Mouse (Mus musculus): Measurements from ENCODE around the gene Ghsr.
"Not testable (repeated sequence)": the region's sequence is repeated elsewhere in the genome, so short reads cannot be mapped to it uniquely, and the experiment has no call there.

Gene Ghsr

DNA sequence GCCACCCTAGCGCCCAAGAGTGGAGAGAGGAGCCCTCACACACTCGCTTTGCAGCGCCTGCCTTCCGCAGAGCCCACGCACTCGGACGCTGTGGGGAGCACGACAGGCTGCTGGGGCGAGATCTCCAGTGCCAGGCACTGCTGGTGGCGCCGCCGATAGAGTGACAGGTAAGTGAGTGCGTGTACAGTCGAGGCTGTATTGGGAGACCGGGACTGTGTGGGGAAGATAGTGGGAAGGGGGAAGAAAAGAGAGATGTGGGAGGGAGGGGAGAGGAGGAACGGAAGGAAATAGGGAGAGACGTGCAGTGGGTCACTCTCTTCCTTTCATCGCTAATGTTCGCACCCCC is at the start of gene Ghsr:
TSS of gene Ghsr (plus strand) at position 76 of the 346 bp plus-strand sequence.
- peak in 1 of 2 experiments; percentile 19 for DNase-seq

GRCm38 (mm10) chr3:27322591-27322990 is 48.6 kb upstream of the Ghsr start:
- DNase-seq = no peak

- peak in 1 of 2 experiments; percentile 17 for DNase-seq
Observed at GRCm38 (mm10) chr3:27323551-27323950, 47.6 kb upstream of the Ghsr start.

DNA sequence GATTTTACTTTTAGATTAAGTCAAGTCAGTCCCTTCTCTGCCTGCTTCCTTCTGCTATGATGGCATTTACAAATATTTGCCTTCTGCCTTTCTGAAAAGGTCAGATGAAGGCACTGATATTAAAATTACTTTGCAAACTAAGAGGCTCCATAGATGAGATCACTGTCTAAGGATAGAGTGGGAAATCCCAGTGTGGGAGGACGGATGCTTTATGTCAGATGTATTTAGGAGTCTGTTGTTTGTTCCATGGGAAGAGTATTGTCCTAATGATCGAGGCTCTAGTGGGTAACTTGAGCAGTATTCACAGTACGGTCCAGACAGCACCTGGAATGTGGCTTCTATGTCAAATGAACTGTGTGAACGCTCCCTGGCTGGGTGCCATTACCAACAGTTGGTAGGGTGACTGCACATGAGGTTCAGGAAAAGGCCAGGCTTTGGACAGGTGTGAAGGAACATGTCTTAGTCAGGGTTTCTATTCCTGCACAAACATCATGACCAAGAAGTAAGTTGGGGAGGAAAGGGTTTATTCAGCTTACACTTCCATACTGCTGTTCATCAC is 44.4 kb upstream of the Ghsr start:
- DNase-seq = peak; percentile 57 to 59

- DNase-seq = no peak
Observed at GRCm38 (mm10) chr3:27330706-27331105, 40.4 kb upstream of the Ghsr start.

DNA sequence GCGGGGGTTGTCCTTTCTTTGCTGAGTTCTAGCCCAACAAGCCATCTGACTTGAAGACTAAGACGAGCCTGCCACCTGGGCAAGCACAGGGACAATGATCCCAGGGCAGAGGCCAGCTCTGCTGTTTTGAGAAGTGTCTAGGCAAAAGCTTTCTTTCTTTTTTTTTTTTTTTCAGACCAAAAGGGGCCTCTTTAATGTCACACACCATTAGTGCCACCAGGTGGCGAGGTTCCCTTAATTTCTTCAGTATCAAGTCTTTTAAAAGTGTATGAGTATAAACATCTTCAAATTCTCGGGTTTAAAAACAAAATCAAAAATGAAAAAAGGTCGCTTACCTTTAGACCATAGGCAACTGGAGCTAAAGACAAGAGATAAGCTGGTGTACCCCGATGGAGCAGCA is 32.7 kb upstream of the Ghsr start:
- peak; percentile 66 to 68 for DNase-seq

GRCm38 (mm10) chr3:27338887-27339286 is 32.3 kb upstream of the Ghsr start:
- no peak for DNase-seq

- DNase-seq = no peak
Observed at GRCm38 (mm10) chr3:27340757-27341156, 30.4 kb upstream of the Ghsr start.

DNA sequence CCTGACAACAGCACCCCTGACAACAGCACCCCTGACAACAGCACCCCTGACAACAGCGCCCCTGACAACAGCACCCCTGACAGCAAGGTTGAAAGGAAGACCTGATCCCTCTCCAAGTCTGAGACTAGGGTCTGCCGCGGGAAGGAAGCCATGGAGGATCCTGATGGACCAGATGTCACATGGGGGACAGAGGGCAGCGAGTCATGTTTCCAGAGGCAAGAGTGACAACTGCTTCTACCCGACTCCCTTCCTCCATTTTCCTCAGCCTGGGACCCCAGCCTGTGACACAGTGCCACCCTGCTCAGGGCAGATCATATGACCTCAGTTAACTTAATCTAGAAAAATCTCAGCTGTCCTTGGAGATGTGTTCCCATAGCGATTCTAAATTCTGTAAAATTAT is 28.7 kb upstream of the Ghsr start:
- DNase-seq = peak in 1 of 2 experiments; percentile 15

DNA sequence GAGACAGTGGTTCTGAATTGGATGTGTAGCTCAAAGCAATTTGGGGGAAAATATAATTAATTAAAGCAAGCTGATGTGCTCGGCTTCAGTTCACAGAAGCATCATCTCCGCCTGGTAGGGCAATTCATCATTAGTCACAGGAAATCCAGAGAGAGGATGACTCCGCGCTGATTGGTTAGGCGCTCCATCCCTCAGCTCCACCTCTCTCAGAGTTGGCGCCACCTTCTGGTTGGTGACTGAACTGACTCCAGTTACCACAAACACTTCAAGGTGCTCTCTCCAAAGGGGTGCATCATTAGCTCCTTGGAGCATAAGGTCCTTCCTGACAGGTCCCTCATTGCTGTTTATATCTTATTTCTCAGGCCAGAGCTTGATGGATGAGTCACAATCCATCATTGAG is 25.6 kb upstream of the Ghsr start:
- DNase-seq = peak; percentile 25 to 31

DNA sequence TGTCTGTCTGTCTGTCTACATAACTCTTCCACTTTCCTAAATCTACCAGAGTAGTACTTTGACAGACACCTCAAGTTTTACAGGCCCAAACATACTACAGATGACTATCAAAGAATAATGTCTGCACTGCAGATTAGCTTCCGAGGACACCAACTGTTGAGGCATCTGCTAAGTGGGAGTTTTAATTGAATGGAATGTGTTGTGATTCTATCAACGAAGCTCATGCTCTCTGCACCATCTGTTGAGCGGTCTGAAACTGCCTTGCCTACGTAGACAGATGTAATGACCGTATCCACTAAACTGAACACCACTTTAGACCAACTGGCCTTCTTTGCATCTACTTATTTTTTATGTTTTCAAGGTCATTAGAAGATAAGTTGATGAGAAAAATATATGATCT is 22.7 kb upstream of the Ghsr start:
- no peak for DNase-seq

- peak; percentile 85 to 88 for DNase-seq
Observed at GRCm38 (mm10) chr3:27351105-27351504, 20.0 kb upstream of the Ghsr start.

DNA sequence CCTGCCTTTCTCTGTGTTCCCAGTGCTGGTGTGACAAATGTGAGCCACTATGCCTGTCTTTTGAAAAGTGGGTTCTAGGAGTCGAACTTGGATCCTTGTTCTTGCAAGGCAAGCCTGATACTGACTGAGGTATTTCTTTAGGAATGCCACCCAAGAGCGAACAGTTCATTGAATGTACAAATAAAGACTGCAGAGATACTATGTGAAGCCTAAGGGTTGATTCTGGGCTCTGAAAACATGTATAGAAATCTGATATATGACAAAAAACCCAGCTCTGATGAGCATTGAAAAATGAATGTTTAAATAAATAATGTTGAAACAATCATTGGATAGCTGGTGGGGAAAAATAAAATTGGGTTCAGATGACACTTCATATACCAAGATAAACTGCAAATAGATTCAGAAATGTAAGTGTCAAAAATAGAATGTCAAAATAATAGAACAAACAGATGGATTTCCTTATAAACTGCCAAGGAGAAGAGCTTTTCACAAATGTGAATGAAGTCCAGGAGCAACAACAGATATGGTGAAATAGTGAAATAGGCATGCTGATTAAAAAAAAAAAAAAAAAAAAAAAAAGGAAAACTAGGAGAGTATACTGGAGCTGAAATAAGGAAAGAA is 11.9 kb upstream of the Ghsr start:
- no peak for DNase-seq

GRCm38 (mm10) chr3:27370125-27370524 is 1.0 kb upstream of the Ghsr start:
- peak in 1 of 2 experiments; percentile 16 for DNase-seq

DNA sequence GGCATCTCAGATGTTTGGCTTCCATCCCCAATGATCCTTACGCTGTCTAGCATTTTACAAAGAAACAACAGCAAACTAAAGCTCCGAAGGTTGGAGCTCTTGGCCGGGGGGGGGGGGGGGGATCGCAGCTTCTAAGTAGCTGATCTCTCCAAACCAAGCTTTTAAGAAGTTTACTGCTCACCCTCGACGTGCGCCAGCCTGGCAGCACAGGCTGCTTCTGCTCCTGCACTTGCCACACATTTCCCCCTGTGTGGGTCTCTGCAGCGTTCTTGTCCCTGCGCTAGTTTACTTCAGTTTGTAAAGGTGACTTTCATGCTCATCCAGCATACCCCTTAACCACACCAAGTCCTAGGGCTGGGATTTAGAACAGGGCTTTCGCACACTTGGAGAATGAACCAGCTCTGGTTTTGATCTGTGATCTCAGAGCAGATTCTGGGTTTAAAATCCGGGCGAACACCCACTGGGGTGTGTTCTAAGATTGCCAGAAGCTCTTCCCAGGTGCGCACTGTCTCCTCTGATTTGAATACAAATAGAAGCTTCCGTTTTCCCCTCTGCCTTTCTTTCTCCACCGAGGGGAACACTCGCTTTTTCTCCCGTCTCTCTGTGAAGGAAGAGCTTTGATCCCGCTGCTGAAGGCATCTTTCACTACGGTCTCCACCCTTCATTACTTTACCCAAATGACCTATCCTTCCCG is 422 bp upstream of the Ghsr start:
- no peak for DNase-seq

DNA sequence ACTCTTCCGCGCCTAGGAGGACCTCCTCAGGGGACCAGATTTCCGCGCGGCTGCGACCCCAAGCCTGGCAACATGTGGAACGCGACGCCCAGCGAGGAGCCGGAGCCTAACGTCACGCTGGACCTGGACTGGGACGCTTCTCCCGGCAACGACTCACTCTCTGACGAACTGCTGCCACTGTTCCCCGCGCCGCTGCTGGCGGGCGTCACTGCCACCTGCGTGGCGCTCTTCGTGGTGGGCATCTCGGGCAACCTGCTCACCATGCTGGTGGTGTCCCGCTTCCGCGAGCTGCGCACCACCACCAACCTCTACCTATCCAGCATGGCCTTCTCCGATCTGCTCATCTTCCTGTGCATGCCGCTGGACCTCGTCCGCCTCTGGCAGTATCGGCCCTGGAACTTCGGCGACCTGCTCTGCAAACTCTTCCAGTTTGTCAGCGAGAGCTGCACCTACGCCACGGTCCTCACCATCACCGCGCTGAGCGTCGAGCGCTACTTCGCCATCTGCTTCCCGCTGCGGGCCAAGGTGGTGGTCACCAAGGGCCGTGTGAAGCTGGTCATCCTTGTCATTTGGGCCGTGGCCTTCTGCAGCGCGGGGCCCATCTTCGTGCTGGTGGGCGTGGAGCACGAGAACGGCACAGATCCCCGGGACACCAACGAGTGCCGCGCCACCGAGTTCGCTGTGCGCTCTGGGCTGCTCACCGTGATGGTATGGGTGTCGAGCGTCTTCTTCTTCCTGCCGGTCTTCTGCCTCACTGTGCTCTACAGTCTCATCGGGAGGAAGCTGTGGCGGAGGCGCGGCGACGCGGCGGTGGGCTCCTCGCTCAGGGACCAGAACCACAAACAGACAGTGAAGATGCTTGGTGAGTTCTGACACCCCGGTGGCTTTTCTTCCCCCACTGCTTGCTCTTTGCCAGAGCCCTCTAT is 837 bp downstream of the Ghsr start:
- peak; percentile 23 to 35 for DNase-seq

- DNase-seq = no peak
Observed at GRCm38 (mm10) chr3:27374396-27374795, 3.2 kb downstream of the Ghsr start.

GRCm38 (mm10) chr3:27377935-27378334 is 6.8 kb downstream of the Ghsr start:
- DNase-seq = no peak

DNA sequence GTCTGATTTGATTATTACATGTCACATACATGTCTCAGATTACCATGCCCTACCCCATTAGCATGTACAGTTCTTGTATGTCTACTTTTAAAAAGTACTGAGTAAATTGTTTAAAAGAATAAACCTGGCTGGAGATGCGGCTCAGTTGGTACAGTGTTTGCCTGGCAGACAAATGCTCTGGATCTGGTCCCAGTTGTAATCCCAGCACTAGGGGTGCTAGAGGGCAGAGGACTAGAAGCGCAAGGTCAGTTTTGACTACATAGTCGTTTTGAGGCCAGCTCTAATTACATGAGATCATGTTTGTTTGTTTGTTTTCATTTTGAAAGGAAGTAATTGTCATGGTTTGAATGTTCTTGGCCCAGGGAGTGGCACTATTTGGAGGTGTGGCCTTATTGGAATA is 13.7 kb downstream of the Ghsr start:
- peak; percentile 48 to 60 for DNase-seq

DNA sequence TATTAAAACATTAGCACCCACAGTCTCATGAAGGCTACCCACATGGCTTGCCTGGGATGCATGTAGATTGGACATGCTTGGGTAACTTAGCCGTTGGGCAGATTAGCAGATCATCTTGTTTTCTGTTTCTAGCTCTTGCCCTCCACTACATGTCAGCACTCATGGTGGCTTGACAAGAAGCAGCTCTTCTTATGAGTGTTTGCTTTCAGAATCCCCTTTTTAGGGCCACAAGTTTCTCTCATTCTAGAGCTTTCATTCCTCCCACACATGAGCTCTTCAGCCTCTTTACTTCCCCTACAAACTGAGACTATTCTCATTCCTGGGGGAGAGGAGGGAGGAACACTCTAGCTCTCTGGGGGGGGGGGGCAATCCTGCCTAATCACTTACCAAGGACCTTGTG is 18.8 kb downstream of the Ghsr start:
- DNase-seq = no peak

- not testable (repeated sequence) for DNase-seq
Observed at GRCm38 (mm10) chr3:27400996-27401395, 29.8 kb downstream of the Ghsr start.

- no peak for DNase-seq
Observed at GRCm38 (mm10) chr3:27406440-27406839, 35.3 kb downstream of the Ghsr start.

GRCm38 (mm10) chr3:27408564-27408963 is 37.4 kb downstream of the Ghsr start:
- no peak for DNase-seq
